Mouse (Mus musculus) neural tube, embryonic 14.5 days (tissue): ENCODE data around the gene Wdr4. TPM values are rescaled to one million over a fixed set of nuclear protein-coding genes. Genes with fewer than 3 reads are reported as not detected.
"Not testable (repeated sequence)": the region's sequence is repeated elsewhere in the genome, so short reads cannot be mapped to it uniquely, and the experiment has no call there.

Experiments used
- ATAC-seq: fragments of 200-750 bp; cut with Nextera tagmentation; 2 replicates; pipeline ENCODE4 v1.8.0; 2017; ENCODE audit warnings: low read depth, mild to moderate bottlenecking, moderate TSS enrichment, moderate library complexity
- H3K27ac ChIP-seq: fragments of 300-500 bp; sonication (generic); 2 replicates; pipeline ENCODE4 v1.5.1; 2014; ENCODE audit warnings: low read depth, mild to moderate bottlenecking, control low read depth, low read length, moderate library complexity, mixed read lengths
- H3K27me3 ChIP-seq: fragments of 300-500 bp; sonication (generic); 2 replicates; pipeline ENCODE4 v1.6.1; 2014; ENCODE audit warnings: low read length; ENCODE audit not compliant: control insufficient read depth, insufficient read depth
- H3K36me3 ChIP-seq: fragments of 300-500 bp; sonication (generic); 2 replicates; pipeline ENCODE4 v1.6.1; 2014; ENCODE audit warnings: low read length, mixed read lengths; ENCODE audit not compliant: control insufficient read depth, insufficient read depth
- H3K4me1 ChIP-seq: fragments of 300-500 bp; sonication (generic); 2 replicates; pipeline ENCODE4 v1.6.1; 2014; ENCODE audit warnings: low read length; ENCODE audit not compliant: control insufficient read depth, insufficient read depth
- H3K4me2 ChIP-seq: fragments of 300-500 bp; sonication (generic); 2 replicates; pipeline ENCODE4 v1.6.1; 2014; ENCODE audit warnings: mild to moderate bottlenecking, low read depth, low read length, control low read depth
- H3K4me3 ChIP-seq: fragments of 300-500 bp; sonication (generic); 2 replicates; pipeline ENCODE4 v1.5.1; 2014; ENCODE audit warnings: low read depth, low read length, control low read depth, mixed read lengths
- H3K9ac ChIP-seq: fragments of 300-500 bp; sonication (generic); replicated peaks from 2 replicates; pipeline ENCODE4 v1.6.1; 2014; ENCODE audit warnings: low read depth, mild to moderate bottlenecking, control low read depth, low read length, mixed read lengths
- H3K9me3 ChIP-seq: fragments of 300-500 bp; sonication (generic); 2 replicates; pipeline ENCODE4 v1.6.1; 2016; ENCODE audit warnings: low read length; ENCODE audit not compliant: control insufficient read depth
- WGBS: fragments of 180-500 bp; shearing (Covaris S2); extraction: QIAGEN DNeasy Blood & Tissue Kit; methylation state at CpG from one replicate; pipeline ENCODE4 v1.1.7; 2014; 5-methylcytosine and 5-hydroxymethylcytosine counted together
- polyA plus RNA-seq: library from polyadenylated mRNA; unstranded; fragments of >200 nt; fragmentation: Nextera tagmentation; extraction: Ambion mirVana; gene quantifications from 2 replicates; pipeline ENCODE4 v1.2.1, GENCODE M21; 2014

Wdr4 gene
- polyA plus RNA-seq, 1 experiment from 2014 or later = 29.9 TPM

GRCm38 (mm10) chr17:31557947-31558542 is 38.3 kb upstream of the Wdr4 start:
- no peaks in the 10 kb centered on the region for H3K27me3 ChIP-seq
- H3K9me3 ChIP-seq = no peaks in the 10 kb centered on the region
- 0 out of 2 replicates have a peak, but pooled peaks have one; percentile 14 for ATAC-seq
- H3K4me1 ChIP-seq = peaks cover 8% of the 10 kb centered on the region; the same call in 1 of the 2 replicates
- no peaks in the 10 kb centered on the region for H3K36me3 ChIP-seq
- H3K9ac ChIP-seq = no peak overlapping the region
- 84% methylated on average over 10 of the region's 10 CpGs for WGBS
- peak overlapping the region; percentile 72 for H3K27ac ChIP-seq
- no peak overlapping the region for H3K4me3 ChIP-seq
- H3K4me2 ChIP-seq = no peak overlapping the region

- Histone ChIP-seq H3K4me2 (no peak overlapping the region), H3K27me3 (no peaks in the 10 kb centered on the region), H3K36me3 (no peaks in the 10 kb centered on the region), H3K4me1 (peaks cover 8% of the 10 kb centered on the region; the same call in 1 of the 2 replicates), H3K9me3 (no peaks in the 10 kb centered on the region), H3K9ac (no peak overlapping the region), H3K4me3 (no peak overlapping the region), H3K27ac (peak overlapping the region; percentile 72)
- ATAC-seq = peak; percentile 57
- WGBS = 47% methylated on average over 11 of the region's 11 CpGs
Observed at GRCm38 (mm10) chr17:31557124-31557880, 37.5 kb upstream of the Wdr4 start.

- no peak for ATAC-seq
- WGBS = 63% methylated on average over 4 of the region's 4 CpGs
- no peak overlapping the region for H3K27ac ChIP-seq
- H3K27me3 ChIP-seq = no peaks in the 10 kb centered on the region
- no peak overlapping the region for H3K4me2 ChIP-seq
- H3K36me3 ChIP-seq = no peaks in the 10 kb centered on the region
- no peaks in the 10 kb centered on the region for H3K9me3 ChIP-seq
- no peak overlapping the region for H3K4me3 ChIP-seq
- no peak overlapping the region for H3K9ac ChIP-seq
- peaks cover 8% of the 10 kb centered on the region; the same call in 1 of the 2 replicates for H3K4me1 ChIP-seq
Observed at GRCm38 (mm10) chr17:31556253-31556652, 36.5 kb upstream of the Wdr4 start.

GRCm38 (mm10) chr17:31552601-31553000 is 32.8 kb upstream of the Wdr4 start:
- WGBS = 96% methylated on average over 23 of the region's 23 CpGs
- not testable (repeated sequence) for H3K27me3 ChIP-seq, H3K36me3 ChIP-seq, H3K4me1 ChIP-seq, ATAC-seq, H3K9ac ChIP-seq, H3K4me3 ChIP-seq, H3K4me2 ChIP-seq, H3K9me3 ChIP-seq, H3K27ac ChIP-seq

GRCm38 (mm10) chr17:31549389-31549788 is 29.6 kb upstream of the Wdr4 start:
- H3K9ac ChIP-seq = no peak overlapping the region
- no peak for ATAC-seq
- H3K36me3 ChIP-seq = no peaks in the 10 kb centered on the region
- H3K27me3 ChIP-seq = no peaks in the 10 kb centered on the region
- no peak overlapping the region for H3K4me2 ChIP-seq
- no peak overlapping the region for H3K4me3 ChIP-seq
- H3K9me3 ChIP-seq = no peaks in the 10 kb centered on the region
- no peaks in the 10 kb centered on the region for H3K4me1 ChIP-seq
- no peak overlapping the region for H3K27ac ChIP-seq
- WGBS = 40% methylated on average over 8 of the region's 8 CpGs

- Histone ChIP-seq H3K4me2 (no peak overlapping the region), H3K4me1 (no peaks in the 10 kb centered on the region), H3K9ac (no peak overlapping the region), H3K27me3 (no peaks in the 10 kb centered on the region), H3K36me3 (no peaks in the 10 kb centered on the region), H3K27ac (no peak overlapping the region), H3K4me3 (no peak overlapping the region), H3K9me3 (no peaks in the 10 kb centered on the region)
- ATAC-seq = no peak
- WGBS = 77% methylated on average over 3 of the region's 3 CpGs
Observed at GRCm38 (mm10) chr17:31547974-31548373, 28.2 kb upstream of the Wdr4 start.

GRCm38 (mm10) chr17:31546444-31547196 is 26.8 kb upstream of the Wdr4 start:
- Histone ChIP-seq H3K4me1 (no peaks in the 10 kb centered on the region), H3K9ac (no peak overlapping the region), H3K9me3 (no peaks in the 10 kb centered on the region), H3K36me3 (no peaks in the 10 kb centered on the region), H3K27ac (no peak overlapping the region), H3K4me3 (no peak overlapping the region), H3K27me3 (no peaks in the 10 kb centered on the region), H3K4me2 (no peak overlapping the region)
- ATAC-seq = no peak
- 91% methylated on average over 9 of the region's 9 CpGs for WGBS

GRCm38 (mm10) chr17:31543574-31543973 is 23.8 kb upstream of the Wdr4 start:
- WGBS = 33% methylated on average over 6 of the region's 6 CpGs
- ATAC-seq = no peak

GRCm38 (mm10) chr17:31541460-31541831 is 21.7 kb upstream of the Wdr4 start:
- ATAC-seq = peak; percentile 68; the same call in 1 of the 2 replicates
- no peak overlapping the region for H3K9ac ChIP-seq

More at GRCm38 (mm10) chr17:31543574-31543973, 23.8 kb upstream of the Wdr4 start:
- Histone ChIP-seq H3K4me3 (no peak overlapping the region), H3K27me3 (no peaks in the 10 kb centered on the region), H3K9ac (no peak overlapping the region), H3K4me2 (no peak overlapping the region), H3K36me3 (no peaks in the 10 kb centered on the region), H3K9me3 (no peaks in the 10 kb centered on the region), H3K27ac (no peak overlapping the region), H3K4me1 (peaks cover 12% of the 10 kb centered on the region; the same call in 1 of the 2 replicates)

More at GRCm38 (mm10) chr17:31541460-31541831, 21.7 kb upstream of the Wdr4 start:
- 4% methylated on average over 6 of the region's 6 CpGs for WGBS
- H3K4me1 ChIP-seq = peaks cover 12% of the 10 kb centered on the region; the same call in 1 of the 2 replicates
- no peak overlapping the region for H3K4me3 ChIP-seq
- H3K36me3 ChIP-seq = no peaks in the 10 kb centered on the region
- no peaks in the 10 kb centered on the region for H3K9me3 ChIP-seq
- H3K4me2 ChIP-seq = no peak overlapping the region
- H3K27ac ChIP-seq = peak overlapping the region; percentile 44; the same call in 1 of the 2 replicates
- no peaks in the 10 kb centered on the region for H3K27me3 ChIP-seq
